Mouse (Mus musculus): ENCODE data around the gene Plekhm2. TPM values are rescaled to one million over a fixed set of nuclear protein-coding genes. Genes with fewer than 3 reads are reported as not detected.

The Plekhm2 gene
- total RNA-seq, 2 experiments from 2014 or later, result 62.9 to 70.8 TPM

GRCm38 (mm10) chr4:141614946-141615345 is 49.8 kb downstream of the Plekhm2 start:
- DNase-seq (ENCODE audit: low spot score in 2 of 2), result no peak

GRCm38 (mm10) chr4:141609538-141609937 is 55.2 kb downstream of the Plekhm2 start:
- DNase-seq (ENCODE audit: low spot score in 2 of 2), result peak in 1 of 2 experiments; percentile 23

DNA sequence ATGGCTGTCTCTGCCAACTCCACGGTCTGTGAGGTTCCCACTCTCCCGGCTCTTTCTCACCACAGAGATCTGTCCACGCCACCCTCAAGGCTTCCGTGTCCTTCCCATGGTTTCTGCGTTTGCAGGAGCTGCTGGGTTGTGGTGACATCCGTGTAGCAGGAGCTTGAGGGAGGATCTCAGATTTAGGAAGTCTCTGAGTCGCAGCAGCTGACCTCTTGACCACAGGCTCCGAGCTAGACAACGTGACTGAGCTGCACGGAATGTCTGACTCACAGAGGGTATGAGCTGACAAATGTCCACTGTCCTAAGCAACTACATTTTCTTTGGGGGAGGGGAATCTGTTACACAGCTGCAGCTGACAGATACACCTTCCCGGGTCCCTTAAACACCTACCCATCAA is 58.8 kb downstream of the Plekhm2 start, which contains the start of gene Fblim1:
Gene Fblim1, minus strand, starts transcription at position 236 of the 400 bp plus-strand sequence.
- no peak for DNase-seq (ENCODE audit: low spot score in 2 of 2)

- DNase-seq (ENCODE audit: low spot score in 2 of 2), result no peak
Measured at GRCm38 (mm10) chr4:141605421-141605820, 59.3 kb downstream of the Plekhm2 start.

GRCm38 (mm10) chr4:141604493-141604892 is 60.2 kb downstream of the Plekhm2 start:
- no peak for DNase-seq (ENCODE audit: low spot score in 2 of 2)

- no peak for DNase-seq (ENCODE audit: low spot score in 2 of 2)
Measured at GRCm38 (mm10) chr4:141603921-141604320, 60.8 kb downstream of the Plekhm2 start.

DNA sequence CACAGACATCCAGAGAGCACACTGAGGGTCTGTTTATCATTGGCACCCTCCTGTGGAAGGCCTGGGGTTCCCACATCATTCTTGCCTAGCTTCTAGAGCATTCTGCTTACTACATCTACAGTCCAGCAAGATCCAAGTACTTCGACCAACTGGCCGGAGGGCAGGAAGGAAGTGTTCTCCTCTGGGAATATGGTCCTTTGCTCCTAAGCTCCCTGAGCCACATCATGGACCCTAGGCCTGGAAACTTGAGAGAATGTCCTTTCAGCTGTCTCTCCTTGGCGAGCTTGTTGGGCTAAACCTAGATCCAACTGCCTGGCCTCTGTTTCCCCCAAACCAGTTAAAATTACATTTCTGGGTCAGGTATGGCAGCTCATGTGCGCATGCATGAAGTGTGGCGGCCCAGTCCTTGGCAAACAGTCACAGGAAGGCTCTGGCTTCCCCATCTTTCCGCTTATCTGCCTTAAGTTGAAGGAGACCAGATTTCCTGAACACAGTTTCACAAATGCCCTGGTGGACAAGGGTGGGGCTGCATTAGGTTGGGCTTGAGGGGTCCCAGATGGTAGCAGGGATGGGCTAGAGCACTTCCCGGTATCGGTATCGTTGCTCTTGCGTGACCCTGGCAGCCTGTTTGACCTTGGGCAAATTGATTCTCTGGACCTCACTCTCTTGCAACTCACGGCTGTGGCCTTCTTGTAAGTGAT is 62.0 kb downstream of the Plekhm2 start:
- DNase-seq (ENCODE audit: low spot score in 2 of 2), result no peak

DNA sequence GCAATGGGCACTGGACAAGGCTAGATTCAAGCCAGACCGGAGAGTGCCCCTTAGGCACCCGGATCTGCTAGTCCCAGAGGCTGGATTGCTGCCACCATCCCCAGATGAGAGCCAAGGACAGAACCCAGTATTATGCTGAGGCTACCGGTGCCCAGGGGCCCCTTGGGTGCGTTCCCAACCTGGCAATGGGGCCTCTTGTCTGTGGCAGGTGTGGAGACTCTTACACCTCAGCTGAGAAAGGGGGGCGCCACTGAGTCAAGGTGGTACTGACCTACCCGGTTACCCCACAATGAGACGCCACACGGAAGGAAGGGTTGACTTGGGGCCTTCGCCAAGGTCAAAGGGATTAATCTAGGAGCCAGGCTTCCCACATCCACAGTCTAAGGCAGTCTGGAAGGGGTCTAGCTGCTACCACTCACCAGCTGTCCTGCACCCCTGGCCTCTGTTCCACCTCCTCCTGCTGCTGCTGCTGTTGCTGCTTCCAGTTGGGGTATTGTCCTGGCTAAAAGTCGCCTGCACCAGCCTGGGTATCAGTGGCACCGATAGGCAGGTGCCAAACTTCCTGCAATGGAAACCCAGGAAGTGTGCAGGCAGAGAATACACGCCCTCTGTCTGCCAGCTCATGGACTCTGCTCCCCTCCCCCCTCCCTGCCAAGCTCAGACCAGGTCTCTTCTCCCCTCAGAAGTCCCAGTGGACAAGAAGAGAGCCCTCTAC is 63.4 kb downstream of the Plekhm2 start:
- no peak for DNase-seq (ENCODE audit: low spot score in 2 of 2)

- DNase-seq (ENCODE audit: low spot score in 2 of 2), result no peak
Measured at GRCm38 (mm10) chr4:141600364-141600763, 64.3 kb downstream of the Plekhm2 start.

GRCm38 (mm10) chr4:141599251-141600141 is 65.2 kb downstream of the Plekhm2 start:
- DNase-seq (ENCODE audit: low spot score in 2 of 2), result no peak

DNA sequence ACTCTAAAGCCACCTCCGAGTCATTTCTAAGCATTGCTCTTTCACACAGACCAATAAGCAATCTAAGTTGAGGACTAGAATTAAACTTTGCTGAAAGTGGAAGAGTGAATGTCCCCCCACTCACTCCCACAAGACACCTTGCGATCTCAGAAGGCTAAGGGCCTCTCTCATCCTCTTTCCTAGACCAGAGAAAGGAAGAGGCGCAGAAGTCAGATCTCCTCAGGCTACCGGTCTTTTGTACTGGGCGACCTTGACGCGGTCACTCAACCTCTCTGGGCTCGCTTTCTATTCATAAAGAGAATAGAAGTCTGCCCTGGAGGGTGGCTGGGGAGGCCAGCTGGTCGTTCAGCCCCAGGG is 65.8 kb downstream of the Plekhm2 start:
- no peak for DNase-seq (ENCODE audit: low spot score in 2 of 2)

- DNase-seq (ENCODE audit: low spot score in 2 of 2), result no peak
Measured at GRCm38 (mm10) chr4:141598199-141598893, 66.4 kb downstream of the Plekhm2 start.

DNA sequence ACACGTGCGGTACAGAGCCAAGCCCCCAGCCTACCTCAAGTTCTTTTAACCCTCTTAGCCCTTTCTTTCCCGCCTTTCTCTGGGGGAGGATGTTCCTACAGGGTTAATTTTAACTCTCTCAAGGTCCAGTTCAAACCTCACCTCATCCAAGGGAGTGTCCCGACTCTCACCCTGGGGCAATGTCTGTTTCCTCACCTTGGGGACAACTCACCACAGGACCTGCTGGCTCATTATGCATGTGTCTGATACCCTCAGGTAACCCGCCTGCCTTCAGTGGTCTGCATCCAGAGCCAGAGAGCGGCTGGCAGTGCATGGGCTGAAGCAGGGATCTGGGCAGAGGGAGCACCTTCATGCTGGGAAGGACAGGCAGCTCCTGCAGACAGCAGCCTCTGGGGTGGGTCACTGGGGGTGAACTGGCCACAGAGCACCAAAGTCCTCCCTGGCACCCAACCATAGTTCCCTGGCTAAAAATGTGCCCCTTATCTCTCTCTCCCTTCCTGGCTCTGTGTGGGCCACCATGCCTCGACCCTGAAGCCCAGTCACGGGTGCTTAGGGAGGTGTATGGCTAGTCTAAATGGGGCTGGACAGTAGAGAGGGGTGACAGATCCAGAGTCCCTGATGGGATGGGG is 67.9 kb downstream of the Plekhm2 start:
- no peak for DNase-seq (ENCODE audit: low spot score in 2 of 2)

- DNase-seq (ENCODE audit: low spot score in 2 of 2), result no peak
Measured at GRCm38 (mm10) chr4:141595605-141596268, 69.0 kb downstream of the Plekhm2 start.

DNA sequence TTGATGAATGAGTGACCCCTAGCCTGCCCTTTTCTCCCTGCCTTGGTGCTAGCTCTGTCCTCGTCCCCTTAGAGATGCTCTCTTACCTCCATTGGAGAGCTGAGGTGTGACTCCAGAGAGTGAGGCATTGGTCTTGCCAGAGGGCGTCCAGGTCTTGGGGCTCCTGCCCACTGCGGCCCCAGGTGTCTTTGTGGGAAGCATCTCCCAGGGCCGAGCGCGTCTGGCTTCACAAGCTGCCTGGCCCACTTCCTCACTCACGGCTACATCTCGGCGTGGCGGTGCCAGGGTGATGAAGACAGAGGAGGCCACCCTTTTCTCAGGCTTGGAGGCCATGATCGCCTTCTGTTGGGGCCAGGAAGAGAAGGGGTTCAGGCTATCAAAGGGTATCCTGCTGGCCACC is 69.6 kb downstream of the Plekhm2 start:
- no peak for DNase-seq (ENCODE audit: low spot score in 2 of 2)

DNA sequence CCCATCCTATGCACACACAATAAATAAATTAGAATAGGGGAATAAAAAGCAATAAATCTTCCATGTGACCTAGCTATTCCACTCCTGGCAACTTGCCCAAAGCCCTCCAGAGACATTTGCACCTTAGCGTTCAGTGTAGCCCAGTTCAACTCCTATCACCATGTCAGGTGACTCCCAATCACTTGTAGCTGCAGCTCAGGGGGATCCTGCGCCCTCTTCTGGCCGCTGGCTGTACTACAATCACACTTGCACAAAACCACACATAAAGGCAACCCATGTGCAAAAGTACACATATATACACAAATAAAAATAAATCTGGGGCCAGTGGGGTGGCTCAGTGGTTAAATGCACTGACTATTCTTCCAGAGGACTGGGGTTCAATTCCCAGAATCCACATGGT is 73.2 kb downstream of the Plekhm2 start:
- DNase-seq (ENCODE audit: low spot score in 2 of 2), result no peak

DNA sequence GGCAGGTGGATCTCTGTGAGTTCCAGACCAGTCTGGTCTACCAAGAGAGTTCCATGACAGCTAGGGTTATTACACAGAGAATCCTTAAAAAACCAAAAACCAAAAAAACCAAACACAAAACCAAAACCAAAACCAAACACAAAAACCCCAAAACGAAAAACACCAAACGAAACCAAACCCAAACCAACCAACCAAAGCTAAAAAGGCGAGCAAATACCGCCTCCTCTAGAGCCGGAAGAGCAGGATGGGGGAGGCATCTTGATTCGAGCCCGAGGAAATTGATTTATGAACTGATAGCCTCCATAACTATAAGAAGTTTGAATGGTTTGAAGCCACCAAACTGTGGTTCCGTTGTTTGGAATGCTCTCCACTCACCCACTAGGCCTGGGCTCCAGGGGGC is 80.8 kb downstream of the Plekhm2 start:
- no peak for DNase-seq (ENCODE audit: low spot score in 2 of 2)

DNA sequence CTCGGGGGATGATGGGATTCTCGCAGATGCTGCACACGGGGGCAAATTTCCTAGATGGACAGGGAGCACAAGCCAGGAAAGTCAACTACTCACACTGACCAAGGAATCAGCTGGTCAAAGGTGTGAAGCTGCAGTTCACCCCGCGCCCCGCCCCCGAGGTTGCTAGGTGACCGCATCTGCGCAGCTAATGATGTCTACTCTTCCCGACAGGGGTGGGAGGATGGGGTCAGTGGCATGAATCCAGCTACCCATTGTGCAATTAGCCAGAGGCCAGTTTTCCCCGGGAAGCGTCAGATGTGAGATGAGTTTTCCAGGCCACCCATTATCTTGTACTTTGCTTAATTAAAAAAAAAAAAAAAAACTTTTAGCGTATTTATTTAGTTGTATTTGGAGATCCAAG is 83.6 kb downstream of the Plekhm2 start:
- DNase-seq (ENCODE audit: low spot score in 2 of 2), result no peak

- no peak for DNase-seq (ENCODE audit: low spot score in 2 of 2)
Measured at GRCm38 (mm10) chr4:141578833-141579232, 85.9 kb downstream of the Plekhm2 start.

GRCm38 (mm10) chr4:141576877-141577276 is 87.8 kb downstream of the Plekhm2 start:
- DNase-seq (ENCODE audit: low spot score in 2 of 2), result no peak
